Mouse (Mus musculus) forebrain, embryonic 12.5 days (tissue): ENCODE measurements at regions not wholly inside any gene's neighbourhood (a gene's known extent, or its start where the extent isn't known, plus 50 kb on each side); places are given as distances from the start of the nearest gene placed in this dataset.

Source experiments
- ATAC-seq: fragments of 200-750 bp; cut with Nextera tagmentation; 2 replicates; pipeline ENCODE4 v1.8.0; 2017; ENCODE audit warnings: moderate TSS enrichment; ENCODE audit not compliant: low FRiP score
- H3K27ac ChIP-seq: fragments of 300-500 bp; sonication (generic); 2 replicates; pipeline ENCODE4 v1.5.1; 2016; ENCODE audit warnings: mild to moderate bottlenecking
- H3K27me3 ChIP-seq: fragments of 300-500 bp; sonication (generic); 2 replicates; pipeline ENCODE4 v1.6.1; 2016; ENCODE audit warnings: mild to moderate bottlenecking
- H3K36me3 ChIP-seq: fragments of 300-500 bp; sonication (generic); replicated peaks from 2 replicates; pipeline ENCODE4 v1.6.1; 2016; ENCODE audit warnings: mild to moderate bottlenecking
- H3K4me1 ChIP-seq: fragments of 300-500 bp; sonication (generic); 2 replicates; pipeline ENCODE4 v1.6.1; 2016
- H3K4me2 ChIP-seq: fragments of 300-500 bp; sonication (generic); 2 replicates; pipeline ENCODE4 v1.6.1; 2016; ENCODE audit warnings: mild to moderate bottlenecking, moderate library complexity
- H3K4me3 ChIP-seq: fragments of 300-500 bp; sonication (generic); replicated peaks from 2 replicates; pipeline ENCODE4 v1.5.1; 2016; ENCODE audit warnings: mild to moderate bottlenecking
- H3K9ac ChIP-seq: fragments of 300-500 bp; sonication (generic); 2 replicates; pipeline ENCODE4 v1.6.1; 2016; ENCODE audit warnings: mild to moderate bottlenecking
- H3K9me3 ChIP-seq: fragments of 300-500 bp; sonication (generic); 2 replicates; pipeline ENCODE4 v1.6.1; 2016
- WGBS: fragments of 180-500 bp; shearing (Covaris S2); methylation state at CpG from one replicate; pipeline ENCODE4 v1.1.7; 2016; 5-methylcytosine and 5-hydroxymethylcytosine counted together

- no peak for ATAC-seq
- WGBS = 92% methylated on average over 3 of the region's 3 CpGs
- Histone ChIP-seq H3K27me3 (0 out of 2 replicates have a peak, but pooled peaks cover 2% of the 10 kb centered on the region), H3K36me3 (no peaks in the 10 kb centered on the region), H3K4me3 (no peak overlapping the region), H3K4me2 (no peak overlapping the region), H3K9me3 (no peaks in the 10 kb centered on the region), H3K4me1 (no peaks in the 10 kb centered on the region), H3K9ac (no peak overlapping the region), H3K27ac (no peak overlapping the region)
These were observed 124.2 kb upstream of the Cpm start for GRCm38 (mm10) chr10:117505057-117505456.

GRCm38 (mm10) chr10:117504267-117504902, 124.6 kb upstream of the Cpsf6 start:
- 65% methylated on average over 5 of the region's 5 CpGs for WGBS
- Histone ChIP-seq H3K36me3 (no peaks in the 10 kb centered on the region), H3K9me3 (no peaks in the 10 kb centered on the region), H3K27me3 (0 out of 2 replicates have a peak, but pooled peaks cover 2% of the 10 kb centered on the region), H3K4me2 (no peak overlapping the region), H3K27ac (no peak overlapping the region), H3K4me3 (no peak overlapping the region), H3K9ac (no peak overlapping the region), H3K4me1 (no peaks in the 10 kb centered on the region)
- no peak for ATAC-seq

- Histone ChIP-seq H3K9ac (no peak overlapping the region), H3K4me2 (no peak overlapping the region), H3K4me1 (no peaks in the 10 kb centered on the region), H3K9me3 (no peaks in the 10 kb centered on the region), H3K4me3 (no peak overlapping the region), H3K27me3 (peaks cover 6% of the 10 kb centered on the region), H3K27ac (no peak overlapping the region), H3K36me3 (no peaks in the 10 kb centered on the region)
- 84% methylated on average over 22 of the region's 22 CpGs for WGBS
- ATAC-seq = no peak
These were observed 123.7 kb upstream of the Cpsf6 start for GRCm38 (mm10) chr10:117503222-117504184.

- Histone ChIP-seq H3K4me2 (no peak overlapping the region), H3K27me3 (peaks cover 14% of the 10 kb centered on the region), H3K9me3 (no peaks in the 10 kb centered on the region), H3K4me3 (no peak overlapping the region), H3K36me3 (no peaks in the 10 kb centered on the region), H3K27ac (no peak overlapping the region), H3K4me1 (no peaks in the 10 kb centered on the region), H3K9ac (no peak overlapping the region)
- 90% methylated on average over 9 of the region's 9 CpGs for WGBS
- no peak for ATAC-seq
These were observed 122.9 kb upstream of the Cpsf6 start for GRCm38 (mm10) chr10:117502731-117503130.

GRCm38 (mm10) chr10:117502135-117502534, 122.3 kb upstream of the Cpsf6 start:
- no peak overlapping the region for H3K4me2 ChIP-seq
- no peak overlapping the region for H3K27ac ChIP-seq
- H3K4me1 ChIP-seq = no peaks in the 10 kb centered on the region
- no peaks in the 10 kb centered on the region for H3K36me3 ChIP-seq
- ATAC-seq = no peak
- no peak overlapping the region for H3K4me3 ChIP-seq
- peaks cover 14% of the 10 kb centered on the region for H3K27me3 ChIP-seq
- no peak overlapping the region for H3K9ac ChIP-seq
- WGBS = 92% methylated on average over 7 of the region's 7 CpGs
- no peaks in the 10 kb centered on the region for H3K9me3 ChIP-seq

- Histone ChIP-seq H3K27ac (no peak overlapping the region), H3K4me2 (no peak overlapping the region), H3K9me3 (no peaks in the 10 kb centered on the region), H3K4me3 (no peak overlapping the region), H3K9ac (no peak overlapping the region), H3K36me3 (no peaks in the 10 kb centered on the region), H3K27me3 (peaks cover 14% of the 10 kb centered on the region), H3K4me1 (no peaks in the 10 kb centered on the region)
- ATAC-seq = no peak
- 91% methylated on average over 1 of the region's 1 CpGs for WGBS
These were observed 121.6 kb upstream of the Cpsf6 start for GRCm38 (mm10) chr10:117501426-117501825.

GRCm38 (mm10) chr10:117500457-117501108, 120.8 kb upstream of the Cpsf6 start:
- no peaks in the 10 kb centered on the region for H3K4me1 ChIP-seq
- ATAC-seq = no peak

GRCm38 (mm10) chr10:117499864-117500453, 120.1 kb upstream of the Cpsf6 start:
- 85% methylated on average over 6 of the region's 6 CpGs for WGBS
- ATAC-seq = no peak
- H3K9ac ChIP-seq = no peak overlapping the region
- H3K4me3 ChIP-seq = no peak overlapping the region
- H3K4me2 ChIP-seq = no peak overlapping the region
- no peaks in the 10 kb centered on the region for H3K9me3 ChIP-seq
- no peak overlapping the region for H3K27ac ChIP-seq
- H3K27me3 ChIP-seq = peaks cover 14% of the 10 kb centered on the region
- no peaks in the 10 kb centered on the region for H3K36me3 ChIP-seq
- no peaks in the 10 kb centered on the region for H3K4me1 ChIP-seq

More at GRCm38 (mm10) chr10:117500457-117501108, 120.8 kb upstream of the Cpsf6 start:
- Histone ChIP-seq H3K9ac (no peak overlapping the region), H3K4me3 (no peak overlapping the region), H3K9me3 (no peaks in the 10 kb centered on the region), H3K27me3 (peaks cover 14% of the 10 kb centered on the region), H3K36me3 (no peaks in the 10 kb centered on the region), H3K4me2 (no peak overlapping the region), H3K27ac (no peak overlapping the region)
- WGBS = 90% methylated on average over 5 of the region's 5 CpGs

GRCm38 (mm10) chr10:117499177-117499863, 119.5 kb upstream of the Cpsf6 start:
- no peak for ATAC-seq
- Histone ChIP-seq H3K27me3 (peaks cover 14% of the 10 kb centered on the region), H3K9ac (no peak overlapping the region), H3K4me1 (no peaks in the 10 kb centered on the region), H3K36me3 (no peaks in the 10 kb centered on the region), H3K9me3 (no peaks in the 10 kb centered on the region), H3K4me2 (no peak overlapping the region), H3K4me3 (no peak overlapping the region), H3K27ac (no peak overlapping the region)
- WGBS = 90% methylated on average over 8 of the region's 8 CpGs

- WGBS = 59% methylated on average over 6 of the region's 6 CpGs
- Histone ChIP-seq H3K36me3 (no peaks in the 10 kb centered on the region), H3K4me2 (no peak overlapping the region), H3K27me3 (peaks cover 14% of the 10 kb centered on the region), H3K9ac (no peak overlapping the region), H3K9me3 (no peaks in the 10 kb centered on the region), H3K27ac (no peak overlapping the region), H3K4me1 (no peaks in the 10 kb centered on the region), H3K4me3 (no peak overlapping the region)
- no peak for ATAC-seq
These were observed 118.7 kb upstream of the Cpsf6 start for GRCm38 (mm10) chr10:117498497-117498896.

- 87% methylated on average over 16 of the region's 16 CpGs for WGBS
These were observed 117.9 kb upstream of the Cpsf6 start for GRCm38 (mm10) chr10:117497565-117498256.

More at GRCm38 (mm10) chr10:117497565-117498256, 117.9 kb upstream of the Cpsf6 start:
- Histone ChIP-seq H3K9me3 (no peaks in the 10 kb centered on the region), H3K27me3 (peaks cover 12% of the 10 kb centered on the region), H3K36me3 (no peaks in the 10 kb centered on the region), H3K4me1 (no peaks in the 10 kb centered on the region), H3K4me2 (no peak overlapping the region), H3K9ac (no peak overlapping the region), H3K27ac (no peak overlapping the region), H3K4me3 (no peak overlapping the region)
- no peak for ATAC-seq
